Mouse (Mus musculus): ENCODE measurements around the gene Lhfp.

Gene Lhfp

DNA sequence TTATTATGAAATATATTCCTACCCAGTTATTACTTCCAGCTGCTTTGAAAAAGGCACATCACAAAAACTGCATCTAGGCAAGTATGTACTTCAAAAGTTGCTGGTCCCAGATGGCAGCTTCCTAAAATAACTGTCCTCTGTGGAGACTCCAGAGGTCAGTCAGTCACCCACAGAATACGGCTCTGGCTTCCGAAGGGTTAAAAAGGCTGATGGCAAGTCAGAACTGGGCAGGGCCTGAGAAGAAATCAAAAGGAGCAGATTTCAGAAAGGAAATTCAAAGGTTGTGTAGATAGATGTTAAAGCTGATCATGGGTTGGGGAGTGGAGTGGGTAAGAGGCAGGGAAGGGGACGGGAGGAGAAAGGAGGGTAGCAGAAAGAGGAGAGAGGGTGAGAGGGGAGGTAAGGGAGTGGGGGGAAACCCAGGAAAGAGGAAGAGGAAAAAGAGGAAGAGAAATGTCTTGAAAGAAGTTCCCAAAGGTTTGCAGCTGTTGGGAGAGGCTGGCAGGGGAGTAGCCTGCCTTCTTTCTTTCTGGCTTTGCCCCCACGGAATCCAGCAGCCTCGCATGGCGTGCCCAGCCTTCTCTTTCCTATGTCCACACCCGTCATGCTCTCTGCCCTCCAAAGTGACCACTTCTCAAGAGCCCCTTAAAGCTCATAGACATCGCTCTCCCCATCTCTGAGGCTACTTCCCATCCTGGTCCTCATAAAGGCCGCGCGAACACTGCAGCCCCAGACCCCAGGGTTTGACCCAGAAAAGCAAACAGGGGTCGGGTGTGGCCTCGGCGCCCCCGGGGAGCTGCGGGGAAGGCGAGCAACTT is 526 bp upstream of the Lhfp start:
- DNase-seq (ENCODE audit: low read depth): no peak

DNA sequence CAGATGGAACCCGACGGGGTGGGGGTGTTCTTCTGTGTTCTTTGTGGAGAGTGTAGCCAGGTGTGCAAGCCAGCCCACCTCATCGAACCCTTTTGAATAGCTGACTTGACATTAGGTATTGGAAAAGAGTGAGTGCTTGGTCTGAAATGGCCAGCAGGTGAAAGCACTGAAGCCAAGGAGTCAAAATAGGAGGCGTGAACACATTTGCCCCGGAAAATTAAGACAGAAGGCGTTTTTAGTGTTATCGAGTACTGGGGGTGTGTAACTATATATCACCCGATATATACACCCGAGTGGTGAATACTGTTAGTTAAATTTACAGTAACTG is 876 bp downstream of the Lhfp start:
- DNase-seq (ENCODE audit: low read depth): no peak

DNA sequence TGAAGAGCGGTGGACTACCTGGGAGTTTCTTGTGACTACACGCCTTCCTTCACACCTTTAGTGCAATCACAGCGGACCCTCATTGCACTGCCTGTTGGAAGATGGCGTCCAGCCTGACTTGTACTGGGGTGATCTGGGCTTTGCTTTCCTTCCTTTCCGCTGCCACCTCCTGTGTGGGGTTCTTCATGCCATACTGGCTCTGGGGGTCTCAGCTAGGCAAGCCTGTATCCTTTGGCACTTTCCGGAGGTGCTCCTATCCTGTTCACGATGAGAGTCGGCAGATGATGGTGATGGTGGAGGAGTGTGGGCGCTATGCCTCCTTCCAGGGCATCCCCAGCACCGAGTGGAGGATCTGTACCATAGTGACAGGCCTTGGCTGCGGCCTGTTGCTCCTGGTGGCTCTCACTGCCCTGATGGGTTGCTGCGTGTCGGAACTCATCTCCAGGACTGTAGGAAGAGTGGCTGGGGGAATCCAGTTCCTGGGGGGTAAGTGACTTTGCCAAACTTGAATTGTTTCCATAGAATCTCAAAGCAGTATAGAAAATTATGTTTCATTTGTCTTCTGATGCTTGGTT is 2.0 kb downstream of the Lhfp start:
- DNase-seq (ENCODE audit: low read depth): no peak

DNA sequence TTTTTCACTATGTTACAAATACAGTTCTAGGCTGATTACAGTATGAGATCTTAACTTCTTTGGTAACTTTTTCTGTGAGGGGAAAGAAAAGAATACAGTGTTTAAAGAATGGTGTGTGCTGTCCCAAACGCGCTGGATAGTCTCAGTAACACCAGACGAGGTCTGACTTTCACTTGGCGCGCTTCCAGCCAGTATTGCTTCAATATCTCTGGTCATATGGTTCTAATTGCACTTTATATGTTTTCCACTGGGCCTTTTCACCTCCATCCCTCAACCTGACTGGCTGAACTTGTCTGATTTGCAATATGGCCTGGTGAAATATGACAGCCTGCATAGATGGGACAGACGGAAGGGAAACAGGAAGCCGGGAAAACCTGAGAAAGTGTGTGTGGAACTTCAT is 2.9 kb downstream of the Lhfp start:
- no peak for DNase-seq (ENCODE audit: low read depth)

DNA sequence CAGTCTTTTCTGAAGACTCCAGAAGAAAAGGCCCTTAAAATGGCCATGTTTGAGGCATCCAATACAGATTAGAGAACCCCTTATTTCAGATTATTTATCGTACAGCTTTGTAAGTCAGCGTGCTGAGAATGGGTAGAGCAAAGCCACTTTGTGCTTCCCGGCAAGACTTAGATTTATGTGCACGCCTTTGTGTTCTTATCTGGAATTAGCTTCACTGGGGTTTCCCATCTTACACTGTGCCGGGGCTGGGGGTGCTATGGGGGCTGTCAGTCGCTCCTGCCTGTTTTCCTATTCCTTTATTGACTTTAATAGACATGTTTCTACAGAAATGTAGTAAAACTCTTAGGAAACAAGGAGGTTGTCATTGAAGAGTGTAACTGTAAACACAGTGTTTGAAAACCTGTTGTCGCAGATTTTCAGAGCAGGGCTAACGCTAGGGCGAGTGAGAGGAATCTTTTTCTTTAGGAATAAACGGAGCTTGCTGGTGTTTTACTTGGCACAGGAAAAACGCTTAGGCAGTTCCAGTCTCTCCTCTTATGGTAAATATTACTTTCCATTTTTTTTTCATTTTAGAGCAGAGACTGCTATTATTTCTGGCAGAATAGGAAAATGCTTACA is 3.5 kb downstream of the Lhfp start:
- no peak for DNase-seq (ENCODE audit: low read depth)

DNA sequence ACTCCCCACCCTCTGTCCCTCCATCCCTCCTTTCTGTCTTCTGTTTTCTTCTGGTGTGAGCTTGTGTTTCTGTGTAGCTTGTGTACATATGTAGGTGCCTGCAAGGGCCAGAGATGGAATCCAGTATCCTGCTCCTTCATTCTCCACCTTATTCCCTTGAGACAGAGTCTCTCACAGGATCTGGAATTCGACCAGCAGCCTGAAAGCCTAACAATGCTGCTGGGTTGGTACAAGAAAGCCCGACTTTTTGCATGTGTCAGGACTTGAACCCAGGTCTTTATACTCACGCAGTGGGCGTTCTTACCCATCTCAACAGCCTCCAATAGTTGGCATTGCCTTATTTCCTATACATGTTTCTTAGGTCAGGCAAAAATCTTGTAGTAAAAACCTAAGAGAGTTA is 4.4 kb downstream of the Lhfp start:
- no peak for DNase-seq (ENCODE audit: low read depth)

DNA sequence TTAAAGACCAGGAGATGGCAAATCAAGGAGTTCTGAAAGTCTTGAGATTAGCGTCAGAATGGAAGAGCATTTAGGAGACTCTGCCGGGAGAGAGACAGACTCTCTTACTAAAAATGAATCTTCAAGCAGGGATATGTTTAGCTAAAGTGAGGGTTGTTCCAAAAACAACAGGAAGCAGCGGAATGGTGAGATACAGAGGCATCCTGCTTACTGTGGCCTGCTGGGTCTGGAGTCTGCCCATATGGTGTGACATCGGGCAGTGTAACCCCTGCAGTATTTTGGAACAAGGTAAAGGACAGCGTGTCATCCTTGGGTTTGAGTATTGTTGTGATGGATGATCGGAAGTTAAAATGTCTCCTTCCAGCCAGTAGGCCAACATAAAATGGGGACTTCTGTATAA is 5.0 kb downstream of the Lhfp start:
- DNase-seq (ENCODE audit: low read depth): no peak

DNA sequence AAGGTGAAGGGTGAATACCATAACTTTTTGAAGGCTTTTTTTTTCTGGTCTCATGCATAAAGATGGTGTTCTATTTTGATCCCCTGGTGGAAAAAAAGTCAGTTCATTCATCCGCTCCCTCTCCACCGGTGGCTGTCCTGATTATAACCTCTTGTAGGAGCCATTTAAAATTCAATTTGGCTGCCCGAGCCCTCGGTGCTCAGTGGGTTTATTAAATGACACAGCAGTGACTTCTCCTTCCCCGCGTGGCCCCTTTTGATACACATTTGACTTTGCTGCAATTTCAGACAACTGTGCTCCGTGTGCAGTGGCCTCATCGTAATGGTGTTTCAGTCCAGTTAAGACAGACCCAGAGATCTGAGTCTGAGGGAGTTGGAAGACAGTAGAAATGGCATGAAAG is 11.1 kb downstream of the Lhfp start:
- DNase-seq (ENCODE audit: low read depth): no peak

DNA sequence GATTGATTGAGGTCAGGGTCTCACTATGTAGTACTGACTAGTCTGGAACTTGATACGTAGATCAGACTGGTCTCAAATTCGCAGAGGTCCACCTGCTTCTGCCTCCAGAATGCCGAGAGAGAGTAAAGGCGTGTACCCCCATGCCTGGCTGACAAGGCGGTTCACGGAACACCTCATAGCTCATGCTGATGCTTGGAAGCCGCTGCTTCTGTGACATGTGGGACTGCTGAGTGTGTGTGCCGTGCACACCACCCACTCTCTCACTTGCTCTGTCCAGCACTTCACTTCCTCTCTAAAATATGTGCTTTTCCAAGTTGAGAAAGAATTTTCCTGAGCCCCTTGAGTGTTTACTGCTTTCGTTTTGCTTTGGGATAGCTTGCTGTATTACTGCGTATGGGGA is 15.1 kb downstream of the Lhfp start:
- no peak for DNase-seq (ENCODE audit: low read depth)

DNA sequence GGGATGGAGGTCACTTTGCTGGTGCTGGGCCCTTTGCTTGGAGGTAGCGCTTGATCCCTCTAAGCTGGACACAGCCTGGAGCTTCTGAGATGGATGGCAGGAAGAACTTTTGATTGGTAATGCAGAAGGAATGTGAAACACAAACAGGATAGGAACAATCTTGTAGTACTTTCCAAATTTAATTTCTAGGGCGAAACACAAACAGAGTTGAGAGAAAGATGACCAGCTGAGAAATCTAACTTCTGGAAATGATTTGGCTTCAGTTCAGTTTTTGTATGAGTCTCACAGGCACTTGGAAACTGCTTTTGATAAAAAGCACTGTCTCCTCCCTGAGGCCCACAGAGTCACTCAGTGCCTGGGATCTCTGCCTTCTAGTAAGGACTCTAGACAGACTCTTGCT is 18.6 kb downstream of the Lhfp start:
- DNase-seq (ENCODE audit: low read depth): no peak

DNA sequence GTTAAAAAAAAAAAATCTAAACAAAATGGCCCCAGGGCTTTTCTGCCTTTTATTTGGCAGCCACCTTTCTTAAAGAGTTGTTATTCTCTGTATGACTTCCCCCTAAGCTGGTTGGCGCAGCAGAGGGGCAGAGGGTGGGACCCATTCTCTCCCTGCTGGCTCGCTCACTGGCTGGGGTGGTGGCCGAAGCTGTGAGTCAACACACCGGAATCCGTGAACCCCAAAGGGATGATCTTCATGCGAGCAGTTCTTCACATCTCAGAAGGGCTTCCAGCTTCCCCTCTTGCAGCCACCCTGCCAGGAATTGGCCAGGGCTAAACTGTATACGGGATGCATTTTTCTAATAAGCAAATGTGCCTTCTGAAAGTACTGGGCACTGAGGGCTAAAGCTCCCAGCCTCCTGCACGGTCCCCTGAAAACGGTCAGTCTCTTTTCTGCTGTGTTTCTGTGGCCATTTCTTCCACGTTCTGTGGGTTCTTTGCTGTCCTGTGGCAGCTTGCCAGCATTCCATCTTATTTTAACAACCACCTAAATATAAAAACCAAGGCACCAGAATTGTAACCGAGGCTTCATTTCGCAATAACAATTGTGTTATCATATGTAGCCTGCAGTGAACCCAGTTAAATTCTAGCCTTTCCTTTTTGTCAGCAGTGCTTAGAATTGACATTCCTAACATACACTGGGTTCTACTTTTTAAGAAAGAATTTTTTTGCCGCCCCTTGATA is 22.3 kb downstream of the Lhfp start:
- DNase-seq (ENCODE audit: low read depth): no peak

DNA sequence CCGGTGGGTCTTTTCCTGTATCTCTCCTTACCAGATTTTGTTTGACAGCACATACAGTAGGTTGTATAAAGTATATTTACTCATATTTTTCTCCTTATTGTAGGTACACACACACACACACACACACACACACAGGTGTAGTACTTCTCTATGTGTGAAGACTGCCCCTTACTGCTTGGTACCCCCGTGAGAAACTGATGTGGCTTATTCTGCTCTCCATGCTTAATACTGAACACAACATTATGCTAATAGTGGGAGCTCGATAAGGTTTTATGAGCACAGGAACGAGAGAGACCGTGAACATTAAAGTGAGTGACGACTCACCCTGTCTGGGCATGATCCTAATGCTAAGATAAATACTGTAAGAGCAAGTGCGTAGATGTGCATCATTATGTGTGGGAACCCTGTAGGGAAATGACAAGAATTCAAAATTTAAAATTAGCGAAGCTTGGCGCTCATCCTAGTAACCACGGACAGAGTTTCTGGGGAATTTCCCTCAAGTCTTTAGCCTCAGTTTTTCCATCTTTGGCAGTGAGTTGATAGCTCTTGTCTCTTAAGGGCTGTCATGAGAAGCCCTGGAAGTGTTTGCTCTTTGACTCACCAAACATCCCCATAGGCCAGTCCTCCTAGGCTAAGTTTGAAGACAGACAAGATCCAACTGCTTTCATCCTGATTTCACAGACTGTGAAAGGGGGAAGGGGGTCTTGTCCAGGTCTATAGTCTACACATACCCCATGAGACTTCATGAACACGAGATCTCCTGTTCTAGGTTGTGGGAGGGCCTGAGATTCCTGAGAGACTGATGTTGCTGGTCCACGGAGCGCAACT is 24.2 kb downstream of the Lhfp start:
- DNase-seq (ENCODE audit: low read depth): no peak

DNA sequence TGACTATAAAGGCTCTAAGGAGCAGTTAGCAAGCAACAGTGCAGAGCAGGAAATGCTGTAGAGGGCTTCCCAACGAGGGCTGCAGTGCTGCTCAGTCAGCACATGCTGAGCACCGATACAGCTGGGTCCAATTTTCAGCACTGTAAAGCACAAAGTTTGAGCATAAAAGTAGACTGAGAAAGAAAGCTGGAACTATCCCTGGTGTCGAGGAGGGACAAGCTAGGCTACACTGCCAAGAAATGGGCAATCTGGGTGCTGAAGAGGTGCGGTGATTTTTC is 24.7 kb downstream of the Lhfp start:
- no peak for DNase-seq (ENCODE audit: low read depth)

DNA sequence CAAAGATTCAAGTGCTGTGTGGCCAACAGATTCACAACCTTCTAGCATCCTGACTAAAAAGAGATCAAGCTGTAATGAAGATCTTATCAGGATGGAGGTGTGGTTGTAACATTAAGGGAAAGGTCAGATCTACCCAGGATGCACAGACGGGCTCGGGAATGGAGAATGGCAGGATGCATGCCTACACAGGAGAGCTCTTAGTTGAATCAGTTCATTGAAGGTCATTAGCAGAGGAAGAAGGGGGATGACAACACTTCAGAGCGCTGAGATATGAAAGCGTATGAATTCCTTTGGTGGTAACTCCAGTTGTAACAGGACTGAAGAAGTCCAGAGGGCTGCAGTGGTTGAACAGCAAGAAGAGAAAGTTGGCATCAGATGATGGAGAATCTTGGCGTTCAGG is 27.1 kb downstream of the Lhfp start:
- no peak for DNase-seq (ENCODE audit: low read depth)

DNA sequence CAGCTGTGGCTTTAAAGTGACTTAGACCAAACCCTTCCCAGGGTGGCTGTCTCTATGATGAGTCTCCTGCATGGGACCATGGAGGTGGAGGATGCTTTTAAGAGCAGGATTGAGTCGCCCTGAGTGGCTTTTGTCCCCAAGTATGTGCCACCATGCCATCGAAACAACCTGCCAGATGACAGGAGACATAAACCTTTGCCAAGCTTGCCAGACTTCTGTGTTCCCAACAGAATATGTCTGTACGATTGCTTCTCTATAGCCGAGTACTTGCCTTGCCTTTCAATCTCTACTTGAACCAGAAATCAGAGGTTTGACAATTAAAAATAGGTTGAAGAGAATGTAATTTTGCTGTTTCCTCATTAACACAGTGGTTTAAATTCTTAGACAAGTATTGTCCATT is 32.9 kb downstream of the Lhfp start:
- DNase-seq (ENCODE audit: low read depth): no peak

DNA sequence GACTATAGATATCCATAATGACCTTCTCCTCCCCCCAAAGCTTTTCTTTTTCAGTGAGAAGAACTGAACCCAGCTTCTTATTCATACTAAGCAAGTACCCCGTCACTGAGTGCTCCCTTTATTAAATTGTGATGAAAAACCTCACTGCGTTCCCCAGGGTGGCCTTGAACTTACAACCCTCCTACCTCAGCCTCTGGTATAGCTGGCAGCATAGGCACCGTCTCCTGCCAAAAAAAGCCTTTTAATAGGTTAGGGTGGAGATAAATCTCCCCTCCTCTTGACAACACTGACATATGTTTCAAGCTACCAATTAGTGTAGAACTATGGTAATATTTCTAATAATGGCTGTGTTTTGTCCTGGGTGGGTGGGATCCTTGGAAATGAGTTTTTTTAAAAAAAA is 33.4 kb downstream of the Lhfp start:
- no peak for DNase-seq (ENCODE audit: low read depth)

DNA sequence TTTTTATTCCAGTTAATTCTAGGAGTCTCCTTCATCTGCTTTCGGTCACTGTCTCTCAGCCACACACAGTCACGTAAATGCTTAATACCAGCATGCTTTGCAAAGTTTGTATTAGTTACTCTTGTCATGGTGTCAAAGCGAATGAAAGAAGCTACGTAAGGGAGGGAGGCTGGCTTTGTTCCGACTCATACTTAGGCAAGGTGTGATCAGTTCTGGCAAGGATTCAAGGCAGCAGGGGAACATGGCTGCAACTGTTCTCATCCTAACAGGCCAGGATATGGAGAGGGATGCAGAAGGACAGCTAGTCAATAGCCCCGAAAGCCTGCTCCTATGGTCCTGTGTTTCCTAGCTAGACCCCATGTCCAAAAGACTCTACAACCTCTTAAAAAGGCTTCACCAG is 39.0 kb downstream of the Lhfp start:
- DNase-seq (ENCODE audit: low read depth): no peak

DNA sequence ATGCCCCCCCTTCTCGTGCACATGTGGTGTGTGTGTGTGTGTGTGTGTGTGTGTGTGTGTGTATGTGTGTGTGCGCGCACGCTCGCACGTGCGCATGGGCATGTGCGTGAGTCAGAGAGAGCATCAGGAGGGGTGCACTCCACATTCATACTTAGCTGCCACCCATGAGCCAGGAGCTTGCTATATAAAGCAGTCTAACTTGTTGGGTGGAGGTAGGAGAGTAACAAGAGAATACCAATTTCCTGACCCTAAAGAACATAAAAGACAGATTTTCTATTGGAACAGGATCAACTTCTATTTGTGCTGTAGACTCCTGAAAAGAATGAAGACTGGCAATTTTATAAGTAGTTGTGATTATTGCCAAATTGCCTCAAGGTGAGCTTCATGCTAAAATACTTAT is 39.4 kb downstream of the Lhfp start:
- no peak for DNase-seq (ENCODE audit: low read depth)

DNA sequence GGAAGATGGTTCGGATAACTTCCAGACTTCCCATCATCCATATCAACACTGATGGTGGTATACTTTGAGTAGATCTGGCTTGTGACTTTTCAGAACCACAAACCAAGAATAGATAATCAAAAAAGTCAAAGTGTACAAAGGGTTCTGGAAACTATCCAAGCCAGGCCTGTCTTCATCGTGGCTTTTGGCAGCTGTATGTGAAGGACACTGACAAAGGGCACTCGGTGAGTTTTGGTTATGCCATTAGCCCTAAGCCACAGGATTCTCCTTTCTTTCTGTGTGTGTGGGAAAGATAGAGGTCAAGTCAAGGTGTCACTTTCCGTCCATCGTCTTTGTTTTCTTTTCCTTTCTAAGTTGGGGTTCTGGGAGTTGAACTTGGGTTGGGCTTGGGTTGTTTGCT is 42.4 kb downstream of the Lhfp start:
- no peak for DNase-seq (ENCODE audit: low read depth)

DNA sequence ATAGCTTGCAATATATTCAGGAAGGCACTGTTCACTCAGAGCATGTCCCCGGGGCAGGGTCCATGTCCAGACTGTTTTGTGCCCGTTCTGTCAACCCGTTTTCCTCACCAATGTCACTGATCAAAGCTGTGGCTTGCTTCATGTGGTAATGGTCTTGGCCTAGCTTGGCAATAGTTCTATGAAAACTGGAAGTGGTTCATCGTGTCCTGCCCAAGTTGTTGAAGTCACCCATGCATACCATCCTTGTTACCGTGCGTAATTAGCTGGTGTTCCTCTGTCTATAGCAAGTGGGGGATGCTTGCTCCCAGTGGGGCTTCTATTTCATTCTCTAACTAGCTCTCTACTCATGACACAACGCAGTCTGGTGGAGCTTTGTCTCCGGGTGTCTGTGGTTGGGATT is 43.5 kb downstream of the Lhfp start:
- no peak for DNase-seq (ENCODE audit: low read depth)

DNA sequence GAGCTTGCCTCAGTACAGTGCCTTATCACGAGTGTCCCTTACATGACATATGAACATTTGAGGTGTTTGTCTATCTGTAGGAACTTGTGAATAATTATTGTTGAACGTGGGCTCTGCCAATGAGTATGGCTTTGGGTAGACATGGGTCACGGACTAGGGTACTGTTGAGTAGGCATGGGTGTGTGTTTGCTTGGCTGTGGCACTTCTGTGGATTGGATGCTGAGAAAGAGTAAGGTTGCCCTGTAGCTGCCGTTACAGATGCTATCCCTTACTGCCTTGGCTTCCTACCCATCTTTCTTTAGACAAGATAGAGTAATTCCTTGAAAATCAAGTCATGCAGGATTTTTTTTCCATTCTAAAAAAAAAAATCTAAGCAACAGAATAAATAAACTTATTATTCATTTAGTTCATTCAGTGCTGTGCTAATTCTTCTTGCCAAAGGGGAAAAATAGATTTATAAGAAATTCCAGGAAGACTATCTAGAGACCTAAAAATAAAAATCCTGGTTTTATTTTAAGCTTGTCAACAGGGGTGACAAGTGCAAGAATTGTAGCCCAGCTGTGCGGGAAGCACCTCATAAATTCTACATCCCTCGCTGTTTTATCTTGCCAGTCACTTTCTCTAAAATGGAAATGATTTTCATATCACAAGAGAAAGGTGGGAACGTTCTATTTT is 45.3 kb downstream of the Lhfp start:
- DNase-seq (ENCODE audit: low read depth): no peak

Data from induced T-regulatory cell, adult 2 months (primary cell).